Mouse (Mus musculus) erythroblast, embryonic 14.5 days (primary cell): ENCODE results near the gene Slc6a1.

Experiments
- GATA1 ChIP-seq: IDR thresholded peaks from 2 replicates; pipeline ENCODE4 v1.6.1; 2012; ENCODE audit warnings: low read length, inconsistent platforms, mixed read lengths
- TAL1 ChIP-seq: IDR thresholded peaks from 3 replicates; pipeline ENCODE4 v1.6.1; 2012; ENCODE audit warnings: low read length, inconsistent platforms, mixed read lengths

GRCm38 (mm10) chr6:114336944-114337215 lies 54.4 kb downstream of the Slc6a1 start:
- TF ChIP-seq GATA1: no peak
- TF ChIP-seq TAL1: no peak
